Mouse (Mus musculus) limb, embryonic 10.5 days (tissue): ENCODE measurements around the gene Acaa1b. TPM values are rescaled to one million over a fixed set of nuclear protein-coding genes. Genes with fewer than 3 reads are reported as not detected.

Experiments
- DNase-seq: peaks from one replicate; pipeline ENCODE4 v3.0.0-alpha.2; 2017; ENCODE audit warnings: low spot score
- H3K27ac ChIP-seq: fragments of 300-500 bp; sonication (generic); 2 replicates; pipeline ENCODE4 v1.5.1; 2016; ENCODE audit warnings: mild to moderate bottlenecking
- H3K27me3 ChIP-seq: fragments of 300-500 bp; sonication (generic); 2 replicates; pipeline ENCODE4 v1.6.1; 2016; ENCODE audit warnings: low read depth, mild to moderate bottlenecking; ENCODE audit not compliant: poor library complexity, severe bottlenecking
- H3K36me3 ChIP-seq: fragments of 300-500 bp; sonication (generic); 2 replicates; pipeline ENCODE4 v1.6.1; 2016; ENCODE audit warnings: mild to moderate bottlenecking, moderate library complexity
- H3K4me1 ChIP-seq: fragments of 300-500 bp; sonication (generic); 2 replicates; pipeline ENCODE4 v1.6.1; 2016
- H3K4me3 ChIP-seq: fragments of 300-500 bp; sonication (generic); 2 replicates; pipeline ENCODE4 v1.5.1; 2016; ENCODE audit warnings: mild to moderate bottlenecking, moderate library complexity
- H3K9me3 ChIP-seq: fragments of 300-500 bp; sonication (generic); replicated peaks from 2 replicates; pipeline ENCODE4 v1.6.1; 2016; ENCODE audit warnings: mild to moderate bottlenecking
- WGBS: fragments of 180-500 bp; shearing (Covaris S2); methylation state at CpG from one replicate; pipeline ENCODE4 v1.1.7; 2016; 5-methylcytosine and 5-hydroxymethylcytosine counted together
- polyA plus RNA-seq: library from polyadenylated mRNA; unstranded; fragments of >200 nt; fragmentation: Nextera tagmentation; extraction: Ambion mirVana; gene quantifications from 2 replicates; pipeline ENCODE4 v1.2.1, GENCODE M21; 2016

Gene Acaa1b
- polyA plus RNA-seq = 1.1 TPM in 2 replicates

- no peaks in the 10 kb centered on the region for H3K9me3 ChIP-seq
- WGBS = 1% methylated on average over 65 of the region's 65 CpGs
- H3K27ac ChIP-seq = no peak within 1 kb of the TSS
- H3K36me3 ChIP-seq = no peaks in the 10 kb centered on the region
- peak; percentile 81 for DNase-seq
- H3K4me3 ChIP-seq = peak within 1 kb of the TSS; percentile 58
- H3K27me3 ChIP-seq = peaks cover 42% of the 10 kb centered on the region
- peaks cover 6% of the 10 kb centered on the region for H3K4me1 ChIP-seq
Observed at GRCm38 (mm10) chr9:119156278-119157201, at the start of gene Acaa1b. TSS of gene Acaa1b (minus strand) at chr9:119157093.

GRCm38 (mm10) chr9:119206666-119207065 is 49.8 kb upstream of the Acaa1b start:
- Histone ChIP-seq H3K4me1 (no peaks in the 10 kb centered on the region), H3K27me3 (no peaks in the 10 kb centered on the region), H3K4me3 (no peak overlapping the region), H3K9me3 (no peaks in the 10 kb centered on the region; the same call in 1 of the 2 replicates), H3K36me3 (no peaks in the 10 kb centered on the region), H3K27ac (no peak overlapping the region)
- no peak for DNase-seq
- WGBS = 87% methylated on average over 2 of the region's 2 CpGs

- DNase-seq = no peak
- H3K4me1 ChIP-seq = no peaks in the 10 kb centered on the region
- H3K4me3 ChIP-seq = no peak overlapping the region
- WGBS = 87% methylated on average over 5 of the region's 5 CpGs
- H3K9me3 ChIP-seq = no peaks in the 10 kb centered on the region; the same call in 1 of the 2 replicates
- no peaks in the 10 kb centered on the region for H3K36me3 ChIP-seq
- no peak overlapping the region for H3K27ac ChIP-seq
- no peaks in the 10 kb centered on the region for H3K27me3 ChIP-seq
Observed at GRCm38 (mm10) chr9:119205756-119206155, 48.9 kb upstream of the Acaa1b start.

- no peaks in the 10 kb centered on the region for H3K27me3 ChIP-seq
- no peak for DNase-seq
- no peaks in the 10 kb centered on the region; the same call in 1 of the 2 replicates for H3K9me3 ChIP-seq
- no peaks in the 10 kb centered on the region for H3K4me1 ChIP-seq
- H3K4me3 ChIP-seq = no peak overlapping the region
- WGBS = 94% methylated on average over 9 of the region's 9 CpGs
- H3K36me3 ChIP-seq = no peaks in the 10 kb centered on the region
- no peak overlapping the region for H3K27ac ChIP-seq
Observed at GRCm38 (mm10) chr9:119203617-119204016, 46.7 kb upstream of the Acaa1b start.

GRCm38 (mm10) chr9:119201653-119202052 is 44.8 kb upstream of the Acaa1b start:
- H3K9me3 ChIP-seq = no peaks in the 10 kb centered on the region; the same call in 1 of the 2 replicates
- no peak for DNase-seq
- no peak overlapping the region for H3K27ac ChIP-seq
- 89% methylated on average over 5 of the region's 5 CpGs for WGBS
- H3K36me3 ChIP-seq = no peaks in the 10 kb centered on the region
- no peak overlapping the region for H3K4me3 ChIP-seq
- no peaks in the 10 kb centered on the region for H3K4me1 ChIP-seq
- H3K27me3 ChIP-seq = no peaks in the 10 kb centered on the region

GRCm38 (mm10) chr9:119199151-119199861 is 42.4 kb upstream of the Acaa1b start:
- Histone ChIP-seq H3K9me3 (no peaks in the 10 kb centered on the region; the same call in 1 of the 2 replicates), H3K27ac (no peak overlapping the region), H3K4me3 (no peak overlapping the region), H3K4me1 (no peaks in the 10 kb centered on the region), H3K27me3 (no peaks in the 10 kb centered on the region), H3K36me3 (no peaks in the 10 kb centered on the region)
- DNase-seq = no peak
- 89% methylated on average over 10 of the region's 10 CpGs for WGBS

- Histone ChIP-seq H3K4me1 (no peaks in the 10 kb centered on the region), H3K27ac (no peak overlapping the region), H3K36me3 (no peaks in the 10 kb centered on the region), H3K27me3 (no peaks in the 10 kb centered on the region), H3K9me3 (no peaks in the 10 kb centered on the region), H3K4me3 (no peak overlapping the region)
- 34% methylated on average over 11 of the region's 11 CpGs for WGBS
- DNase-seq = peak; percentile 65
Observed at GRCm38 (mm10) chr9:119192202-119192990, 35.5 kb upstream of the Acaa1b start.

GRCm38 (mm10) chr9:119181241-119181728 is 24.4 kb upstream of the Acaa1b start:
- DNase-seq = no peak
- Histone ChIP-seq H3K36me3 (no peaks in the 10 kb centered on the region), H3K4me1 (peaks cover 2% of the 10 kb centered on the region; the same call in 1 of the 2 replicates), H3K27ac (no peak overlapping the region), H3K4me3 (no peak overlapping the region), H3K9me3 (no peaks in the 10 kb centered on the region), H3K27me3 (no peaks in the 10 kb centered on the region)
- 43% methylated on average over 3 of the region's 3 CpGs for WGBS

GRCm38 (mm10) chr9:119179292-119179691 is 22.4 kb upstream of the Acaa1b start:
- no peak for DNase-seq
- Histone ChIP-seq H3K4me1 (peaks cover 2% of the 10 kb centered on the region; the same call in 1 of the 2 replicates), H3K27ac (no peak overlapping the region), H3K27me3 (no peaks in the 10 kb centered on the region), H3K36me3 (no peaks in the 10 kb centered on the region), H3K4me3 (no peak overlapping the region), H3K9me3 (no peaks in the 10 kb centered on the region)
- 92% methylated on average over 11 of the region's 11 CpGs for WGBS

- H3K4me1 ChIP-seq = no peaks in the 10 kb centered on the region
- no peaks in the 10 kb centered on the region for H3K36me3 ChIP-seq
- H3K9me3 ChIP-seq = no peaks in the 10 kb centered on the region
- H3K27ac ChIP-seq = no peak overlapping the region
- no peak for DNase-seq
- no peak overlapping the region for H3K4me3 ChIP-seq
- 93% methylated on average over 2 of the region's 2 CpGs for WGBS
- no peaks in the 10 kb centered on the region for H3K27me3 ChIP-seq
Observed at GRCm38 (mm10) chr9:119167608-119168007, 10.7 kb upstream of the Acaa1b start.

- no peak overlapping the region for H3K4me3 ChIP-seq
- no peak overlapping the region for H3K27ac ChIP-seq
- DNase-seq = no peak
- no peaks in the 10 kb centered on the region for H3K36me3 ChIP-seq
- H3K9me3 ChIP-seq = no peaks in the 10 kb centered on the region
- H3K4me1 ChIP-seq = no peaks in the 10 kb centered on the region
- 96% methylated on average over 6 of the region's 6 CpGs for WGBS
- no peaks in the 10 kb centered on the region for H3K27me3 ChIP-seq
Observed at GRCm38 (mm10) chr9:119165548-119165947, 8.7 kb upstream of the Acaa1b start.

- H3K4me3 ChIP-seq = no peak overlapping the region
- H3K27me3 ChIP-seq = no peaks in the 10 kb centered on the region
- H3K4me1 ChIP-seq = no peaks in the 10 kb centered on the region
- no peak overlapping the region for H3K27ac ChIP-seq
- WGBS = 85% methylated on average over 7 of the region's 7 CpGs
- H3K9me3 ChIP-seq = no peaks in the 10 kb centered on the region
- no peak for DNase-seq
- no peaks in the 10 kb centered on the region for H3K36me3 ChIP-seq
Observed at GRCm38 (mm10) chr9:119164743-119165142, 7.8 kb upstream of the Acaa1b start.
